Mouse (Mus musculus) liver, embryonic 16.5 days (tissue): ENCODE results near the gene Figla. TPM values are rescaled to one million over a fixed set of nuclear protein-coding genes. Genes with fewer than 3 reads are reported as not detected.

Experiments
- ATAC-seq: fragments of 200-750 bp; cut with Nextera tagmentation; 2 replicates; pipeline ENCODE4 v1.8.0; 2017; ENCODE audit warnings: low read depth, mild to moderate bottlenecking, moderate number of reproducible peaks, moderate library complexity
- H3K27ac ChIP-seq: fragments of 300-500 bp; sonication (generic); 2 replicates; pipeline ENCODE4 v1.5.1; 2014; ENCODE audit warnings: mild to moderate bottlenecking, low read length
- H3K27me3 ChIP-seq: fragments of 300-500 bp; sonication (generic); 2 replicates; pipeline ENCODE4 v1.6.1; 2014; ENCODE audit warnings: low read depth, low read length, mixed read lengths; ENCODE audit not compliant: control insufficient read depth, insufficient read depth
- H3K36me3 ChIP-seq: fragments of 300-500 bp; sonication (generic); 2 replicates; pipeline ENCODE4 v1.6.1; 2014; ENCODE audit warnings: mild to moderate bottlenecking; ENCODE audit not compliant: control insufficient read depth, insufficient read depth
- H3K4me1 ChIP-seq: fragments of 300-500 bp; sonication (generic); 2 replicates; pipeline ENCODE4 v1.6.1; 2014; ENCODE audit warnings: low read depth, low read length, mixed read lengths; ENCODE audit not compliant: control insufficient read depth
- H3K4me2 ChIP-seq: fragments of 300-500 bp; sonication (generic); 2 replicates; pipeline ENCODE4 v1.6.1; 2014; ENCODE audit warnings: low read depth, low read length, mixed read lengths
- H3K4me3 ChIP-seq: fragments of 300-500 bp; sonication (generic); 2 replicates; pipeline ENCODE4 v1.5.1; 2014; ENCODE audit warnings: low read depth, mild to moderate bottlenecking, low read length
- H3K9ac ChIP-seq: fragments of 300-500 bp; sonication (generic); 2 replicates; pipeline ENCODE4 v1.6.1; 2014; ENCODE audit warnings: low read depth, low read length
- H3K9me3 ChIP-seq: fragments of 300-500 bp; sonication (generic); replicated peaks from 2 replicates; pipeline ENCODE4 v1.6.1; 2016; ENCODE audit warnings: low read length; ENCODE audit not compliant: control insufficient read depth
- WGBS: fragments of 180-500 bp; shearing (Covaris S2); extraction: QIAGEN DNeasy Blood & Tissue Kit; methylation state at CpG from one replicate; pipeline ENCODE4 v1.1.7; 2014; ENCODE audit not compliant: insufficient replicate concordance; 5-methylcytosine and 5-hydroxymethylcytosine counted together
- polyA plus RNA-seq: library from polyadenylated mRNA; unstranded; fragments of >200 nt; fragmentation: Nextera tagmentation; extraction: Ambion mirVana; gene quantifications from 2 replicates; pipeline ENCODE4 v1.2.1, GENCODE M21; 2015

The Figla gene
- polyA plus RNA-seq, 1 experiment from 2014 or later, result not detected

DNA sequence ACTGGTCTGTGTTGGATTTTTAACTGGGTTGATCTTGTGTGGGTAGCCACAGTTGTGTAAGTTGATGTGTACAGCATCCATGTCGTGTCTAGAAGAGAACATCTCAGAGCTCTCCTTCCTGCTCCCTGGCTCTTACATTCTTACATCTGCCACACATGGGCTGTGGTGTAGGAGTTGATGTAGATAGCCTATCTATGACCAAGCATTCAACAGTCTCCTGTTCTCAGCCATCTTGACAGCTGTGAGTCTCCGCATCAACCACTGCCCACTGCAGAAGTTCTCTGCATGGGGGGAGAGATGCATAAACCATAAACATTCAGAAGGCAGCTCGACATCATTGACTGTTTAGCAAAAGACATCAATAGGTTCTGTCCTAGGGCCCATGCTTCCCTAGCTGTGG lies 53.9 kb downstream of the Figla start:
- no peak overlapping the region for H3K4me2 ChIP-seq
- peak; percentile 76 for ATAC-seq
- 35% methylated on average over 3 of the region's 3 CpGs for WGBS

DNA sequence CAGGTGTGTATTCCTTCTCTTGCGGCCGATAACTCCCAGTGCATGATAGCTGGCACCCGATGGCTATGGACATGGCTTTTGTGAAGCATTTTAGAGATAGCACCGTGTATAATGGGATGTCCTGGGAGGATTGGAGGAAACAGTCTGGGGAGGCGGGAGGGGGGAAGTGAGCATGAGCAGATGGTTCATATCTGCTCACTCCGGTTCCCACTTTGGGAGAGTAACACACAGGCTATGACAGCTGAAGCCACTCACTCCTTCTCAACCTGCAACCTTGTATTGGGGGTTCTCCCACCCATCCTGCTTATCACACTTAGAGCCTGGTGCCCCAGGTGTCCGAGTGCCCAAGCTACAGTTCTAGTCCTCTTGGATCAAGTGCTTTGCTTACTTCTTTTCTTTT lies 54.3 kb downstream of the Figla start:
- Histone ChIP-seq H3K4me2 (no peak overlapping the region), H3K27ac (no peak overlapping the region), H3K4me1 (peaks cover 29% of the 10 kb centered on the region), H3K9me3 (no peaks in the 10 kb centered on the region), H3K9ac (no peak overlapping the region), H3K4me3 (no peak overlapping the region), H3K27me3 (no peaks in the 10 kb centered on the region), H3K36me3 (no peaks in the 10 kb centered on the region)
- 46% methylated on average over 7 of the region's 7 CpGs for WGBS
- peak; percentile 35; the same call in 1 of the 2 replicates for ATAC-seq

More for the DNA sequence above, 53.9 kb downstream of the Figla start:
- no peak overlapping the region for H3K27ac ChIP-seq
- no peaks in the 10 kb centered on the region for H3K36me3 ChIP-seq
- H3K4me1 ChIP-seq, result peaks cover 25% of the 10 kb centered on the region
- H3K4me3 ChIP-seq, result no peak overlapping the region
- no peak overlapping the region for H3K9ac ChIP-seq
- H3K9me3 ChIP-seq, result no peaks in the 10 kb centered on the region
- H3K27me3 ChIP-seq, result no peaks in the 10 kb centered on the region

Other genes with a start within 250 kb of the Figla start
- not detected in 2 replicates for gene Nat8f6, start 195.2 kb upstream of the Figla start, polyA plus RNA-seq
- not detected in 2 replicates for gene Nat8f5, start 195.2 kb upstream of the Figla start, polyA plus RNA-seq
- 0.08 and 0.12 TPM in 2 replicates for gene Nat8, start 184.1 kb upstream of the Figla start, polyA plus RNA-seq
- gene Nat8f2, start 147.0 kb upstream of the Figla start, polyA plus RNA-seq, result not detected in 2 replicates
- 1.7 and 2.0 TPM in 2 replicates for gene Nat8f4, start 111.3 kb upstream of the Figla start, polyA plus RNA-seq
- 17.2 and 19.1 TPM in 2 replicates for gene Tprkb, start 104.3 kb upstream of the Figla start, polyA plus RNA-seq
- 19.1 and 20.5 TPM in 2 replicates for gene Nat8f1, start 100.5 kb upstream of the Figla start, polyA plus RNA-seq
- gene Dusp11, start 54.5 kb upstream of the Figla start, polyA plus RNA-seq, result 20.7 and 28.1 TPM in 2 replicates
- 87.9 and 93.6 TPM in 2 replicates for gene Add2, start 12.5 kb downstream of the Figla start, polyA plus RNA-seq
- gene Tgfa, start 179.1 kb downstream of the Figla start, polyA plus RNA-seq, result 2.3 and 2.4 TPM in 2 replicates